18 mouse cellular contexts compared by ENCODE assay signal in genomic region chr11:95517162-95517561, GRCm38 (mm10). TPM values are rescaled to one million over a fixed set of nuclear protein-coding genes. Genes with fewer than 3 reads are reported as not detected.
A peak's percentile ranks its signal among the peaks of the same experiment; 100 is the strongest.
DNase-seq lines count a peak whose midpoint lies in the region; ATAC-seq and TF ChIP-seq lines count a peak whose summit lies in the region.
"Had no signal": no experiment of that assay in that cellular context is flagged by ENCODE, and none has a peak within 500 bp of the region (broad histone marks: within the 10 kb centered on the region; RNA-seq: fewer than 3 reads in every experiment).

No protein-coding gene starts in this region.

- H3K9me3 ChIP-seq in forebrain, embryonic 10.5 days, result no peaks in the 10 kb centered on the region
- H3K9me3 ChIP-seq in forebrain, embryonic 12.5 days, result no peaks in the 10 kb centered on the region
- H3K9me3 ChIP-seq in neural tube, embryonic 13.5 days, result no peaks in the 10 kb centered on the region
- no peaks in the 10 kb centered on the region for H3K9me3 ChIP-seq in neural tube, embryonic 15.5 days (replicated peaks)
- no peaks in the 10 kb centered on the region for H3K9me3 ChIP-seq in forebrain, embryonic 15.5 days
- H3K9me3 ChIP-seq in liver, postnatal 0 days (ENCODE audit: low read length), result no peaks in the 10 kb centered on the region
- H3K9me3 ChIP-seq: heart, embryonic 13.5 days; limb, embryonic 15.5 days; megakaryocyte, embryonic 14.5 days had no signal

- H3K27me3 ChIP-seq in forebrain, embryonic 10.5 days (ENCODE audit: poor library complexity, severe bottlenecking), result peaks cover 82% of the 10 kb centered on the region
- H3K27me3 ChIP-seq in forebrain, embryonic 12.5 days, result peaks cover 58% of the 10 kb centered on the region
- H3K27me3 ChIP-seq in neural tube, embryonic 13.5 days, result peaks cover 40% of the 10 kb centered on the region
- H3K27me3 ChIP-seq in neural tube, embryonic 15.5 days (replicated peaks), result peaks cover 42% of the 10 kb centered on the region
- H3K27me3 ChIP-seq in forebrain, embryonic 15.5 days, result peaks cover 30% of the 10 kb centered on the region
- peaks cover 56% of the 10 kb centered on the region for H3K27me3 ChIP-seq in liver, postnatal 0 days (ENCODE audit: insufficient read depth, low read length)

- H3K9ac ChIP-seq in forebrain, embryonic 12.5 days, result no peak overlapping the region
- 0 out of 2 replicates have a peak overlapping the region, but pooled peaks have one; percentile 44 for H3K9ac ChIP-seq in neural tube, embryonic 13.5 days
- no peak overlapping the region for H3K9ac ChIP-seq in neural tube, embryonic 15.5 days (replicated peaks)
- H3K9ac ChIP-seq in forebrain, embryonic 15.5 days (replicated peaks), result no peak overlapping the region
- no peak overlapping the region for H3K9ac ChIP-seq in liver, postnatal 0 days (replicated peaks)
- H3K9ac ChIP-seq: heart, embryonic 13.5 days; limb, embryonic 15.5 days had no signal

- no peak for TF ChIP-seq CTCF in liver, postnatal 0 days (IDR thresholded peaks at IDR 0.05; ENCODE audit: low read depth)

- 42% methylated on average over 6 of the region's 6 CpGs for WGBS in forebrain, embryonic 10.5 days
- WGBS in forebrain, embryonic 12.5 days, result 49% methylated on average over 6 of the region's 6 CpGs
- 46% methylated on average over 6 of the region's 6 CpGs for WGBS in neural tube, embryonic 13.5 days
- WGBS in neural tube, embryonic 15.5 days, result 39% methylated on average over 6 of the region's 6 CpGs
- 42% methylated on average over 6 of the region's 6 CpGs for WGBS in forebrain, embryonic 15.5 days
- WGBS in liver, postnatal 0 days (ENCODE audit: insufficient replicate concordance), result 55% methylated on average over 6 of the region's 6 CpGs

- H3K27ac ChIP-seq in forebrain, embryonic 10.5 days, result peak overlapping the region; percentile 71
- no peak overlapping the region for H3K27ac ChIP-seq in forebrain, embryonic 12.5 days
- H3K27ac ChIP-seq in neural tube, embryonic 13.5 days (replicated peaks), result no peak overlapping the region
- no peak overlapping the region for H3K27ac ChIP-seq in neural tube, embryonic 15.5 days (replicated peaks)
- H3K27ac ChIP-seq in forebrain, embryonic 15.5 days (replicated peaks), result peak overlapping the region; percentile 68
- no peak overlapping the region for H3K27ac ChIP-seq in liver, postnatal 0 days (ENCODE audit: low read depth)
- H3K27ac ChIP-seq: heart, embryonic 13.5 days; left cerebral cortex, adult 2 months; limb, embryonic 15.5 days had no signal

- H3K4me3 ChIP-seq in forebrain, embryonic 10.5 days, result peak overlapping the region; percentile 18; the same call in 1 of the 2 replicates
- no peak overlapping the region for H3K4me3 ChIP-seq in forebrain, embryonic 12.5 days (replicated peaks)
- H3K4me3 ChIP-seq in neural tube, embryonic 13.5 days, result no peak overlapping the region
- H3K4me3 ChIP-seq in neural tube, embryonic 15.5 days (replicated peaks), result no peak overlapping the region
- no peak overlapping the region for H3K4me3 ChIP-seq in forebrain, embryonic 15.5 days
- no peak overlapping the region for H3K4me3 ChIP-seq in liver, postnatal 0 days (ENCODE audit: low read depth, low read length)
- H3K4me3 ChIP-seq: heart, embryonic 13.5 days; left cerebral cortex, adult 2 months; limb, embryonic 15.5 days; megakaryocyte, embryonic 14.5 days had no signal

- ATAC-seq in forebrain, embryonic 12.5 days (ENCODE audit: low FRiP score), result no peak
- ATAC-seq in neural tube, embryonic 13.5 days (ENCODE audit: low read depth), result no peak
- ATAC-seq in neural tube, embryonic 15.5 days (ENCODE audit: low FRiP score), result no peak
- ATAC-seq in forebrain, embryonic 15.5 days (replicated peaks), result no peak
- no peak for ATAC-seq in liver, postnatal 0 days

- no peaks in the 10 kb centered on the region for H3K36me3 ChIP-seq in forebrain, embryonic 10.5 days (replicated peaks)
- H3K36me3 ChIP-seq in forebrain, embryonic 12.5 days (replicated peaks), result no peaks in the 10 kb centered on the region
- no peaks in the 10 kb centered on the region for H3K36me3 ChIP-seq in neural tube, embryonic 13.5 days
- no peaks in the 10 kb centered on the region for H3K36me3 ChIP-seq in neural tube, embryonic 15.5 days
- H3K36me3 ChIP-seq in forebrain, embryonic 15.5 days, result no peaks in the 10 kb centered on the region
- H3K36me3 ChIP-seq in liver, postnatal 0 days (replicated peaks; ENCODE audit: insufficient read depth, low read length), result no peaks in the 10 kb centered on the region
- H3K36me3 ChIP-seq: heart, embryonic 13.5 days; limb, embryonic 15.5 days had no signal

- peaks cover 85% of the 10 kb centered on the region for H3K4me1 ChIP-seq in forebrain, embryonic 10.5 days
- peaks cover 67% of the 10 kb centered on the region for H3K4me1 ChIP-seq in forebrain, embryonic 12.5 days
- H3K4me1 ChIP-seq in neural tube, embryonic 13.5 days (replicated peaks), result peaks cover 68% of the 10 kb centered on the region
- peaks cover 52% of the 10 kb centered on the region for H3K4me1 ChIP-seq in neural tube, embryonic 15.5 days
- H3K4me1 ChIP-seq in forebrain, embryonic 15.5 days, result peaks cover 56% of the 10 kb centered on the region
- peaks cover 17% of the 10 kb centered on the region for H3K4me1 ChIP-seq in liver, postnatal 0 days (ENCODE audit: insufficient read depth)

- no peak for DNase-seq in forebrain, embryonic 10.5 days (ENCODE audit: extremely low spot score, low spot score)
- no peak for DNase-seq in adrenal gland, adult (ENCODE audit: inconsistent age in 2 of 2, low spot score in 1 of 2)
- no peak for DNase-seq in liver, postnatal 0 days
- no peak for DNase-seq in kidney, adult 9 months
- DNase-seq: kidney, adult 2 months; kidney, postnatal 25 days; layer of hippocampus, adult 9-11 months; lung, adult 18-20 months; lung, postnatal 14 days; thymus, postnatal 14 days had no signal

- TF ChIP-seq EP300 in liver, postnatal 0 days (IDR thresholded peaks at IDR 0.05; ENCODE audit: low read depth), result no peak

- no peak overlapping the region for H3K4me2 ChIP-seq in forebrain, embryonic 12.5 days
- H3K4me2 ChIP-seq in neural tube, embryonic 13.5 days, result no peak overlapping the region
- H3K4me2 ChIP-seq in neural tube, embryonic 15.5 days, result no peak overlapping the region
- H3K4me2 ChIP-seq in forebrain, embryonic 15.5 days (replicated peaks), result no peak overlapping the region
- H3K4me2 ChIP-seq in liver, postnatal 0 days (ENCODE audit: low read depth, low read length), result no peak overlapping the region
- H3K4me2 ChIP-seq: heart, embryonic 13.5 days; limb, embryonic 15.5 days had no signal

RNA-seq across cellular contexts. Expression of gene Nxph3, which starts 2.8 kb away (rescaled TPM):
- polyA plus RNA-seq in forebrain, embryonic 10.5 days (2016; fragmentation: Nextera tagmentation; extraction: Ambion mirVana), result 0.31 and 0.36 TPM in 2 replicates
- 0.57 and 0.87 TPM in 2 replicates for polyA plus RNA-seq in forebrain, embryonic 12.5 days (2016; fragmentation: Nextera tagmentation; extraction: Ambion mirVana)
- 0.74 and 0.79 TPM in 2 replicates for polyA plus RNA-seq in neural tube, embryonic 13.5 days (2015; fragmentation: Nextera tagmentation; extraction: Ambion mirVana)
- 1.8 and 2.0 TPM in 2 replicates for polyA plus RNA-seq in neural tube, embryonic 15.5 days (2015; fragmentation: Nextera tagmentation; extraction: Ambion mirVana)
- 6.3 and 6.9 TPM in 2 replicates for polyA plus RNA-seq in forebrain, embryonic 15.5 days (2015; fragmentation: Nextera tagmentation; extraction: Ambion mirVana)
- polyA plus RNA-seq in liver, postnatal 0 days (2015; fragmentation: Nextera tagmentation; extraction: Ambion mirVana), result not detected in 2 replicates

Comparison
In these comparisons a context has a peak if more than half of its experiments do, and no peak if none do; other contexts are left out.
1. H3K27ac ChIP-seq: peak in forebrain, embryonic 10.5 days (single experiment) and forebrain, embryonic 15.5 days (single experiment); none in forebrain, embryonic 12.5 days (single experiment), neural tube, embryonic 13.5 days (single experiment), neural tube, embryonic 15.5 days (single experiment) and liver, postnatal 0 days (single experiment).